Mouse (Mus musculus) G1E (cell line): ENCODE measurements around the gene Cisd3.

Source experiments
- CTCF ChIP-seq: IDR thresholded peaks from 2 replicates; pipeline ENCODE4 v1.5.1; 2012; ENCODE audit warnings: low read depth, low read length, inconsistent platforms, mixed read lengths
- GATA1 ChIP-seq: IDR thresholded peaks from 2 replicates; pipeline ENCODE4 v1.6.1; 2012; ENCODE audit warnings: borderline replicate concordance, low read length, inconsistent platforms, mixed read lengths

GRCm38 (mm10) chr11:97700003-97700745 lies 14.5 kb downstream of the Cisd3 start, which contains the start of gene Pcgf2:
- TF ChIP-seq CTCF (no peak), GATA1 (no peak)
